Mouse (Mus musculus) myocyte (in vitro differentiated cells): Measurements from ENCODE around the gene Pmel. TPM values are rescaled to one million over a fixed set of nuclear protein-coding genes. Genes with fewer than 3 reads are reported as not detected.

Experiments used
- H3K27me3 ChIP-seq: one replicate; pipeline ENCODE4 v1.6.1; 2011; ENCODE audit not compliant: control insufficient read depth, insufficient read depth, insufficient read length
- H3K36me3 ChIP-seq: one replicate; pipeline ENCODE4 v1.6.1; 2011; ENCODE audit not compliant: control insufficient read depth, insufficient read depth
- H3K4me2 ChIP-seq: one replicate; pipeline ENCODE4 v1.6.1; 2011; ENCODE audit warnings: low read depth, control low read depth
- H3K4me3 ChIP-seq: one replicate; pipeline ENCODE4 v1.5.1; 2011; ENCODE audit warnings: mild to moderate bottlenecking, control low read depth, moderate library complexity
- H3K79me2 ChIP-seq: one replicate; pipeline ENCODE4 v1.6.1; 2011; ENCODE audit not compliant: control insufficient read depth, insufficient read depth
- H3ac ChIP-seq: one replicate; pipeline ENCODE4 v1.6.1; 2011; ENCODE audit not compliant: control insufficient read depth, insufficient read length
- CEBPB ChIP-seq: IDR thresholded peaks from 2 replicates; pipeline ENCODE4 v1.6.1; 2011; ENCODE audit warnings: mild to moderate bottlenecking, moderate library complexity; ENCODE audit not compliant: poor library complexity, insufficient read depth, severe bottlenecking
- E2F4 ChIP-seq: IDR thresholded peaks from one replicate; pipeline ENCODE4 v1.6.1; 2011; ENCODE audit warnings: mild to moderate bottlenecking, control low read depth, moderate library complexity; ENCODE audit not compliant: insufficient read depth
- MAX ChIP-seq: IDR thresholded peaks from one replicate; pipeline ENCODE4 v1.6.1; 2011; ENCODE audit warnings: low read depth, mild to moderate bottlenecking, control low read depth
- MYOD1 ChIP-seq, 3 experiments: IDR thresholded peaks; one replicate each; pipeline ENCODE4 v1.6.1; 2011; ENCODE audit warnings: control low read depth in 2 of 3, low read depth in 2 of 3, mild to moderate bottlenecking in 2 of 3, moderate library complexity in 1 of 3; ENCODE audit not compliant: insufficient read length in 2 of 3, control insufficient read depth in 1 of 3
- MYOG ChIP-seq, 3 experiments: IDR thresholded peaks; one replicate each; pipeline ENCODE4 v1.6.1; 2011; ENCODE audit warnings: control low read depth in 2 of 3, low read depth in 2 of 3, mild to moderate bottlenecking in 2 of 3; ENCODE audit not compliant: insufficient read length in 2 of 3, control insufficient read depth in 1 of 3, insufficient read depth in 1 of 3
- POLR2A ChIP-seq: IDR thresholded peaks from one replicate; pipeline ENCODE4 v1.6.1; 2011; ENCODE audit warnings: low read depth, mild to moderate bottlenecking, control low read depth, moderate library complexity; ENCODE audit not compliant: insufficient read length
- POLR2AphosphoS2 ChIP-seq: IDR thresholded peaks from one replicate; pipeline ENCODE4 v1.6.1; 2011; ENCODE audit warnings: low read depth, control low read depth; ENCODE audit not compliant: insufficient read length
- REST ChIP-seq: IDR thresholded peaks from one replicate; pipeline ENCODE4 v1.6.1; 2011; ENCODE audit warnings: mild to moderate bottlenecking, control low read depth, moderate library complexity; ENCODE audit not compliant: insufficient read depth, insufficient read length
- SRF ChIP-seq: IDR thresholded peaks from one replicate; pipeline ENCODE4 v1.6.1; 2011; ENCODE audit warnings: low read depth; ENCODE audit not compliant: control insufficient read depth, insufficient read length
- TCF12 ChIP-seq: IDR thresholded peaks from one replicate; pipeline ENCODE4 v1.6.1; 2011; ENCODE audit warnings: mild to moderate bottlenecking, control low read depth; ENCODE audit not compliant: poor library complexity, insufficient read depth, severe bottlenecking
- TCF3 ChIP-seq: IDR thresholded peaks from one replicate; pipeline ENCODE4 v1.6.1; 2011; ENCODE audit warnings: low read depth, control low read depth; ENCODE audit not compliant: insufficient read length
- USF1 ChIP-seq: IDR thresholded peaks from one replicate; pipeline ENCODE4 v1.6.1; 2011; ENCODE audit warnings: low read depth, mild to moderate bottlenecking, control low read depth, moderate library complexity
- polyA plus RNA-seq: library from polyadenylated mRNA; unstranded; fragments of >200 nt; fragmentation: generic; extraction: Trizol; gene quantifications from one replicate; pipeline ENCODE4 v1.2.1, GENCODE M21; 2012; ENCODE audit warnings: missing spikeins

Gene Pmel
- polyA plus RNA-seq, 1 experiment: 0.17 TPM

- peak; percentile 92 for TF ChIP-seq USF1
- no peak for TF ChIP-seq POLR2AphosphoS2
- no peak for TF ChIP-seq POLR2A
- peak overlapping the region; percentile 17 for H3K4me3 ChIP-seq
- no peaks in the 10 kb centered on the region for H3K27me3 ChIP-seq
- H3K4me2 ChIP-seq: peak overlapping the region; percentile 83
- H3ac ChIP-seq: no peak overlapping the region
- H3K79me2 ChIP-seq: no peaks in the 10 kb centered on the region
- peaks cover 16% of the 10 kb centered on the region for H3K36me3 ChIP-seq
Observed at GRCm38 (mm10) chr10:128737435-128737834, 33.4 kb downstream of the Pmel start.

- no peak overlapping the region for H3K4me3 ChIP-seq
- peaks cover 6% of the 10 kb centered on the region for H3K36me3 ChIP-seq
- H3ac ChIP-seq: no peak overlapping the region
- H3K4me2 ChIP-seq: no peak overlapping the region
- no peak for TF ChIP-seq POLR2AphosphoS2
- no peak for TF ChIP-seq CEBPB
- no peak for TF ChIP-seq TCF12
- no peak for TF ChIP-seq TCF3
- no peak for TF ChIP-seq MYOG (IDR thresholded peaks at IDR 0.05; ENCODE audit: control insufficient read depth in 1 of 3, insufficient read depth in 1 of 3, insufficient read length in 2 of 3, low read depth in 2 of 3)
- no peak for TF ChIP-seq SRF
- no peak for TF ChIP-seq REST
- no peak for TF ChIP-seq E2F4
- no peak for TF ChIP-seq MYOD1 (IDR thresholded peaks at IDR 0.05; ENCODE audit: control insufficient read depth in 1 of 3, insufficient read length in 2 of 3, low read depth in 2 of 3)
- no peaks in the 10 kb centered on the region for H3K79me2 ChIP-seq
- no peaks in the 10 kb centered on the region for H3K27me3 ChIP-seq
Observed at GRCm38 (mm10) chr10:128740296-128740695, 36.3 kb downstream of the Pmel start.

GRCm38 (mm10) chr10:128742616-128743015 is 38.6 kb downstream of the Pmel start:
- H3K4me3 ChIP-seq: peak overlapping the region; percentile 48
- no peak overlapping the region for H3ac ChIP-seq
- H3K4me2 ChIP-seq: peak overlapping the region; percentile 84
- no peaks in the 10 kb centered on the region for H3K79me2 ChIP-seq
- H3K27me3 ChIP-seq: no peaks in the 10 kb centered on the region
- H3K36me3 ChIP-seq: no peaks in the 10 kb centered on the region
- TF ChIP-seq TCF3 (no peak), USF1 (no peak), E2F4 (no peak), MYOG (IDR thresholded peaks at IDR 0.05; ENCODE audit: control insufficient read depth in 1 of 3, insufficient read depth in 1 of 3, insufficient read length in 2 of 3, low read depth in 2 of 3) (no peak), TCF12 (no peak), MAX (no peak), MYOD1 (IDR thresholded peaks at IDR 0.05; ENCODE audit: control insufficient read depth in 1 of 3, insufficient read length in 2 of 3, low read depth in 2 of 3) (no peak), CEBPB (no peak), REST (no peak), POLR2A (no peak), POLR2AphosphoS2 (no peak), SRF (no peak)

- no peaks in the 10 kb centered on the region for H3K79me2 ChIP-seq
- TF ChIP-seq CEBPB: no peak
- no peak for TF ChIP-seq POLR2AphosphoS2
- no peak for TF ChIP-seq SRF
- TF ChIP-seq MAX: no peak
- TF ChIP-seq MYOG (IDR thresholded peaks at IDR 0.05; ENCODE audit: control insufficient read depth in 1 of 3, insufficient read depth in 1 of 3, insufficient read length in 2 of 3, low read depth in 2 of 3): no peak
- no peak for TF ChIP-seq POLR2A
- no peak for TF ChIP-seq TCF12
- TF ChIP-seq USF1: no peak
- peak overlapping the region; percentile 84 for H3K4me2 ChIP-seq
- no peaks in the 10 kb centered on the region for H3K27me3 ChIP-seq
- H3K4me3 ChIP-seq: peak overlapping the region; percentile 48
- H3ac ChIP-seq: peak overlapping the region; percentile 28
- H3K36me3 ChIP-seq: no peaks in the 10 kb centered on the region
Observed at GRCm38 (mm10) chr10:128743235-128743634, 39.2 kb downstream of the Pmel start.

GRCm38 (mm10) chr10:128743791-128744191 is 39.8 kb downstream of the Pmel start:
- Histone ChIP-seq H3K27me3 (no peaks in the 10 kb centered on the region), H3K79me2 (peaks cover 4% of the 10 kb centered on the region), H3ac (peak overlapping the region; percentile 28), H3K4me2 (peak overlapping the region; percentile 84), H3K4me3 (peak overlapping the region; percentile 48), H3K36me3 (no peaks in the 10 kb centered on the region)
- no peak for TF ChIP-seq CEBPB
- TF ChIP-seq E2F4: no peak
- TF ChIP-seq USF1: no peak
- TF ChIP-seq SRF: no peak
- no peak for TF ChIP-seq TCF3
- peak in 1 of 3 experiments; percentile 76 for TF ChIP-seq MYOG (IDR thresholded peaks at IDR 0.05; ENCODE audit: control insufficient read depth in 1 of 3, insufficient read depth in 1 of 3, insufficient read length in 2 of 3, low read depth in 2 of 3)
- TF ChIP-seq POLR2AphosphoS2: peak; percentile 58
- no peak for TF ChIP-seq REST
- peak; percentile 71 for TF ChIP-seq POLR2A
- TF ChIP-seq MAX: no peak
- TF ChIP-seq MYOD1 (IDR thresholded peaks at IDR 0.05; ENCODE audit: control insufficient read depth in 1 of 3, insufficient read length in 2 of 3, low read depth in 2 of 3): peak in 1 of 3 experiments; percentile 33
- TF ChIP-seq TCF12: no peak
